Comparison of ENCODE assay signal across 8 mouse cellular contexts in genomic region chr3:90389511-90390490, GRCm38 (mm10). TPM values are rescaled to one million over a fixed set of nuclear protein-coding genes. Genes with fewer than 3 reads are reported as not detected.
DNase-seq lines count a peak whose midpoint lies in the region; ATAC-seq and TF ChIP-seq lines count a peak whose summit lies in the region.

Gene Slc27a3, minus strand, starts transcription at chr3:90389938.

- peak; percentile 67 for ATAC-seq in forebrain, embryonic 15.5 days (replicated peaks)
- ATAC-seq in hindbrain, embryonic 11.5 days (ENCODE audit: low FRiP score), result peak; percentile 65
- ATAC-seq in midbrain, embryonic 11.5 days (ENCODE audit: low FRiP score), result peak; percentile 73

- peak within 1 kb of the TSS; percentile 86 for H3K27ac ChIP-seq in forebrain, embryonic 15.5 days (replicated peaks)
- peak within 1 kb of the TSS; percentile 90 for H3K27ac ChIP-seq in hindbrain, embryonic 11.5 days (ENCODE audit: low read depth, low read length)
- H3K27ac ChIP-seq in midbrain, embryonic 11.5 days (ENCODE audit: low read depth, low read length), result peak within 1 kb of the TSS; percentile 59
- peak within 1 kb of the TSS; percentile 73 for H3K27ac ChIP-seq in testis, adult 2 months (ENCODE audit: control insufficient read depth, insufficient read depth, low read depth, low read length)

- H3K4me2 ChIP-seq in forebrain, embryonic 15.5 days (replicated peaks), result peak within 1 kb of the TSS; percentile 91
- H3K4me2 ChIP-seq in hindbrain, embryonic 11.5 days (replicated peaks; ENCODE audit: low read depth, low read length), result peak within 1 kb of the TSS; percentile 99
- H3K4me2 ChIP-seq in midbrain, embryonic 11.5 days, result peak within 1 kb of the TSS; percentile 97

- no peaks in the 10 kb centered on the region for H3K27me3 ChIP-seq in forebrain, embryonic 15.5 days
- H3K27me3 ChIP-seq in hindbrain, embryonic 11.5 days (ENCODE audit: control insufficient read depth, insufficient read depth, low read length), result no peaks in the 10 kb centered on the region
- H3K27me3 ChIP-seq in midbrain, embryonic 11.5 days (ENCODE audit: control insufficient read depth, insufficient read depth, low read length), result peaks cover 2% of the 10 kb centered on the region
- no peaks in the 10 kb centered on the region for H3K27me3 ChIP-seq in testis, adult 2 months (ENCODE audit: control insufficient read depth, insufficient read depth, low read length)

- peak within 1 kb of the TSS; percentile 69 for H3K4me3 ChIP-seq in forebrain, embryonic 15.5 days
- peak within 1 kb of the TSS; percentile 56 for H3K4me3 ChIP-seq in hindbrain, embryonic 11.5 days (ENCODE audit: low read depth, low read length)
- peak within 1 kb of the TSS; percentile 54 for H3K4me3 ChIP-seq in midbrain, embryonic 11.5 days (ENCODE audit: low read depth, low read length)
- peak within 1 kb of the TSS; percentile 80 for H3K4me3 ChIP-seq in testis, adult 2 months (ENCODE audit: control insufficient read depth, low read depth, low read length)

- peaks cover 35% of the 10 kb centered on the region for H3K36me3 ChIP-seq in forebrain, embryonic 15.5 days
- H3K36me3 ChIP-seq in hindbrain, embryonic 11.5 days (ENCODE audit: control insufficient read depth, insufficient read depth, low read length), result peaks cover 15% of the 10 kb centered on the region; the same call in 1 of the 2 replicates
- peaks cover 23% of the 10 kb centered on the region for H3K36me3 ChIP-seq in midbrain, embryonic 11.5 days (ENCODE audit: control insufficient read depth, insufficient read depth, low read length)
- H3K36me3 ChIP-seq in testis, adult 2 months (ENCODE audit: control insufficient read depth, insufficient read depth, low read length), result no peaks in the 10 kb centered on the region

- DNase-seq in cerebellum, adult 11 months, result peak; percentile 22
- DNase-seq in cerebellum, adult 9-10 months, result no peak
- DNase-seq in brain, adult 2 months (ENCODE audit: low read depth, low spot score), result peak; percentile 50
- DNase-seq in hindbrain, embryonic 11.5 days (ENCODE audit: low spot score), result peak; percentile 75
- peak; percentile 70 for DNase-seq in left cerebral cortex, postnatal 4 days
- peak; percentile 96 for DNase-seq in midbrain, embryonic 11.5 days (ENCODE audit: low spot score, missing footprints)

- peak within 1 kb of the TSS; percentile 78 for H3K9ac ChIP-seq in forebrain, embryonic 15.5 days (replicated peaks)
- H3K9ac ChIP-seq in hindbrain, embryonic 11.5 days (ENCODE audit: low read depth, low read length), result peak within 1 kb of the TSS; percentile 71
- peak within 1 kb of the TSS; percentile 77 for H3K9ac ChIP-seq in midbrain, embryonic 11.5 days (ENCODE audit: low read length)

- intact Hi-C loops in left cerebral cortex, postnatal 4 days (cut with DNase I), result no loop called here

- H3K9me3 ChIP-seq in forebrain, embryonic 15.5 days, result no peaks in the 10 kb centered on the region
- H3K9me3 ChIP-seq in hindbrain, embryonic 11.5 days (ENCODE audit: control insufficient read depth, low read length), result no peaks in the 10 kb centered on the region
- no peaks in the 10 kb centered on the region for H3K9me3 ChIP-seq in midbrain, embryonic 11.5 days (ENCODE audit: control insufficient read depth, low read length)

- under 1% methylated on average over 55 of the region's 55 CpGs for WGBS in forebrain, embryonic 15.5 days
- 1% methylated on average over 55 of the region's 55 CpGs for WGBS in hindbrain, embryonic 11.5 days
- 1% methylated on average over 55 of the region's 55 CpGs for WGBS in midbrain, embryonic 11.5 days

- H3K4me1 ChIP-seq in forebrain, embryonic 15.5 days, result peaks cover 33% of the 10 kb centered on the region
- peaks cover 6% of the 10 kb centered on the region; the same call in 1 of the 2 replicates for H3K4me1 ChIP-seq in hindbrain, embryonic 11.5 days (replicated peaks; ENCODE audit: control insufficient read depth, insufficient read depth, low read length)
- peaks cover 14% of the 10 kb centered on the region for H3K4me1 ChIP-seq in midbrain, embryonic 11.5 days (ENCODE audit: control insufficient read depth, insufficient read depth, low read length)
- H3K4me1 ChIP-seq in testis, adult 2 months (ENCODE audit: control insufficient read depth, insufficient read depth, low read length), result peaks cover 19% of the 10 kb centered on the region

- TF ChIP-seq CTCF in testis, adult 2 months (IDR thresholded peaks at IDR 0.05; ENCODE audit: control insufficient read depth, insufficient read depth, insufficient replicate concordance, low read depth, low read length), result no peak

- TF ChIP-seq POLR2A in testis, adult 2 months (IDR thresholded peaks at IDR 0.05; ENCODE audit: control insufficient read depth, low read depth, low read length), result no peak

RNA-seq across cellular contexts. Expression of gene Slc27a3, which starts in this region (rescaled TPM):
- polyA plus RNA-seq in forebrain, embryonic 15.5 days (2015; fragmentation: Nextera tagmentation; extraction: Ambion mirVana), result 18.5 and 18.8 TPM in 2 replicates
- polyA plus RNA-seq in hindbrain, embryonic 11.5 days (2014; fragmentation: Nextera tagmentation; extraction: Ambion mirVana), result 13.5 and 14.8 TPM in 2 replicates
- 10 to 100 TPM; 25.8 to 26.3 TPM for total RNA-seq in left cerebral cortex, postnatal 4 days (2021)
- 9.3 and 10.0 TPM in 2 replicates for polyA plus RNA-seq in midbrain, embryonic 11.5 days (2014; fragmentation: Nextera tagmentation; extraction: Ambion mirVana)
- polyA plus RNA-seq in testis, adult 2 months (2012; rRNA removed), result 17.9 and 18.9 TPM in 2 replicates
